In the genomic region with DNA sequence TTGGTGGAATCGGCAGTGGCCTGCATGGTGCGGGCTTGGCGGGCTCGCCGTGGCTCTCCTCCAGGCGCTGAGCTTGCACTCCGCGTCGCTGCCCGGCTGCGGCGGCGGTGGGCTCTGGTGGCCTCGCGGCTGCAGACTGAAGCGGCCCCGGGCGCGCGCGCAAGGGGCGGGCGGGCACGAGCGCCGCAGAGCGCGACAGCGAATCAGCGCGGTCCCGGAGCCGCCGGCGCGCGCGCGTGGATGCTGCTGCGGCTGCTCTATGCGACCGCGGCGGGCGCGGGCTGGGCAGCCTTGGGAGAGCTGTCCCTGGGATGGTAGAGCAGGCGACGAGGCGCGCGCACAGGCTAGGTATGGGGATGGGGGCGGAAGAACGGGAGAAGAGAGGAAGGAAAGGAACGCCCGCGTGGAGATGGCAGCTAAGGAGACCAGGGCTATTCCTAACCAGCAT, we compare ENCODE assay signal across 8 mouse cellular contexts. TPM values are rescaled to one million over a fixed set of nuclear protein-coding genes. Genes with fewer than 3 reads are reported as not detected.
DNase-seq lines count a peak whose midpoint lies in the region; ATAC-seq lines count a peak whose summit lies in the region.
"Had no signal": no experiment of that assay in that cellular context is flagged by ENCODE, and none has a peak within 500 bp of the region (broad histone marks: within the 10 kb centered on the region; RNA-seq: fewer than 3 reads in every experiment).

No protein-coding gene starts in this region.

- ATAC-seq in hindbrain, embryonic 13.5 days (ENCODE audit: low FRiP score), result peak; percentile 96
- ATAC-seq in midbrain, embryonic 13.5 days, result peak; percentile 98
- ATAC-seq in stomach, embryonic 16.5 days (ENCODE audit: insufficient read depth, low FRiP score), result peak; percentile 80

- H3K36me3 ChIP-seq in hindbrain, embryonic 13.5 days, result no peaks in the 10 kb centered on the region
- H3K36me3 ChIP-seq in midbrain, embryonic 13.5 days, result 0 out of 2 replicates have a peak, but pooled peaks cover 6% of the 10 kb centered on the region
- H3K36me3 ChIP-seq in stomach, embryonic 16.5 days (ENCODE audit: control insufficient read depth, insufficient read depth, low read length), result no peaks in the 10 kb centered on the region

- 1% methylated on average over 54 of the region's 56 CpGs for WGBS in hindbrain, embryonic 13.5 days
- WGBS in midbrain, embryonic 13.5 days, result under 1% methylated on average over 56 of the region's 56 CpGs
- under 1% methylated on average over 56 of the region's 56 CpGs for WGBS in stomach, embryonic 16.5 days

- peaks cover 49% of the 10 kb centered on the region for H3K4me1 ChIP-seq in hindbrain, embryonic 13.5 days (replicated peaks)
- H3K4me1 ChIP-seq in midbrain, embryonic 13.5 days (replicated peaks), result peaks cover 49% of the 10 kb centered on the region
- no peaks in the 10 kb centered on the region for H3K4me1 ChIP-seq in stomach, embryonic 16.5 days (ENCODE audit: control insufficient read depth, insufficient read depth, low read length)

- peak overlapping the region; percentile 66 for H3K4me2 ChIP-seq in hindbrain, embryonic 13.5 days
- peak overlapping the region; percentile 70 for H3K4me2 ChIP-seq in midbrain, embryonic 13.5 days (replicated peaks)
- H3K4me2 ChIP-seq in stomach, embryonic 16.5 days (ENCODE audit: low read depth, low read length), result peak overlapping the region; percentile 86

- H3K4me3 ChIP-seq in hindbrain, embryonic 13.5 days, result peak overlapping the region; percentile 74
- H3K4me3 ChIP-seq in midbrain, embryonic 13.5 days (replicated peaks), result peak overlapping the region; percentile 69
- peak overlapping the region; percentile 51 for H3K4me3 ChIP-seq in stomach, embryonic 16.5 days (replicated peaks; ENCODE audit: low read length)

- peak overlapping the region; percentile 98 for H3K27ac ChIP-seq in hindbrain, embryonic 13.5 days
- peak overlapping the region; percentile 97 for H3K27ac ChIP-seq in midbrain, embryonic 13.5 days
- no peak overlapping the region for H3K27ac ChIP-seq in stomach, embryonic 16.5 days (ENCODE audit: low read length)

- intact Hi-C loops in left cerebral cortex, postnatal 25 days (cut with DNase I), result loop anchor here (5.0 kb wide), 2 partner anchors 134 to 171 kb away; a partner anchor contains a TSS

- H3K27me3 ChIP-seq in hindbrain, embryonic 13.5 days, result no peaks in the 10 kb centered on the region
- H3K27me3 ChIP-seq in midbrain, embryonic 13.5 days, result peaks cover 7% of the 10 kb centered on the region; the same call in 1 of the 2 replicates
- peaks cover 29% of the 10 kb centered on the region for H3K27me3 ChIP-seq in stomach, embryonic 16.5 days (ENCODE audit: control insufficient read depth, insufficient read depth, low read length)

- H3K9me3 ChIP-seq in hindbrain, embryonic 13.5 days, result no peaks in the 10 kb centered on the region
- H3K9me3 ChIP-seq in midbrain, embryonic 13.5 days, result no peaks in the 10 kb centered on the region
- no peaks in the 10 kb centered on the region for H3K9me3 ChIP-seq in stomach, embryonic 16.5 days (replicated peaks; ENCODE audit: control insufficient read depth, low read length)

- DNase-seq in adrenal gland, postnatal 4 days (ENCODE audit: low spot score in 2 of 2), result peak; percentile 5 to 19
- DNase-seq in cerebellum, postnatal 25 days, result peak; percentile 91 to 96
- DNase-seq in frontal cortex, postnatal 25 days (ENCODE audit: low spot score in 2 of 2), result peak; percentile 58 to 73
- DNase-seq in left cerebral cortex, postnatal 25 days (ENCODE audit: low spot score in 2 of 2), result peak; percentile 87 to 92

- peak overlapping the region; percentile 97 for H3K9ac ChIP-seq in hindbrain, embryonic 13.5 days
- H3K9ac ChIP-seq in midbrain, embryonic 13.5 days (replicated peaks), result peak overlapping the region; percentile 91
- 0 out of 2 replicates have a peak overlapping the region, but pooled peaks have one; percentile 38 for H3K9ac ChIP-seq in stomach, embryonic 16.5 days (ENCODE audit: low read length)

RNA-seq across cellular contexts. Expression of a gene that starts 51.8 kb away (rescaled TPM):
- total RNA-seq in adrenal gland, postnatal 4 days (2021), result not detected
- not detected in 2 replicates for polyA plus RNA-seq in hindbrain, embryonic 13.5 days (2015; fragmentation: Nextera tagmentation; extraction: Ambion mirVana)
- total RNA-seq in left cerebral cortex, postnatal 25 days (2021), result not detected
- polyA plus RNA-seq in midbrain, embryonic 13.5 days (2015; fragmentation: Nextera tagmentation; extraction: Ambion mirVana), result not detected in 2 replicates
- polyA plus RNA-seq in stomach, embryonic 16.5 days (2015; fragmentation: Nextera tagmentation; extraction: Ambion mirVana), result not detected in 2 replicates
- total RNA-seq: hematopoietic stem cell, adult 5-6 weeks had no signal

Comparison
In these comparisons a context has a peak if more than half of its experiments do, and no peak if none do; other contexts are left out.
1. DNase-seq: peak in every context shown above with its lines; median percentile 94 in cerebellum, postnatal 25 days; 90 in left cerebral cortex, postnatal 25 days; 66 in frontal cortex, postnatal 25 days; 12 in adrenal gland, postnatal 4 days.
2. H3K9ac ChIP-seq: peak in every context shown above with its lines; median percentile 97 in hindbrain, embryonic 13.5 days; 91 in midbrain, embryonic 13.5 days; 38 in stomach, embryonic 16.5 days.